Mouse (Mus musculus) frontal cortex, adult (tissue): ENCODE measurements at regions not wholly inside any gene's neighbourhood (a gene's known extent, or its start where the extent isn't known, plus 50 kb on each side); places are given as distances from the start of the nearest gene placed in this dataset.

Experiments used
- ATAC-seq: cut with Nextera tagmentation; 2 replicates; pipeline ENCODE4 v1.9.2; 2017; ENCODE audit warnings: mild to moderate bottlenecking, moderate library complexity, mixed read lengths; ENCODE audit not compliant: low TSS enrichment

GRCm38 (mm10) chr17:43219636-43220035 is 50.5 kb upstream of the Adgrf1 start:
- no peak for ATAC-seq
